Mouse (Mus musculus) thymus, adult 2 months (tissue): ENCODE data around the gene Chd4. TPM values are rescaled to one million over a fixed set of nuclear protein-coding genes. Genes with fewer than 3 reads are reported as not detected.
"Not testable (repeated sequence)": the region's sequence is repeated elsewhere in the genome, so short reads cannot be mapped to it uniquely, and the experiment has no call there.

Source experiments
- DNase-seq: peaks from one replicate; pipeline ENCODE4 v3.0.0; 2021
- H3K27ac ChIP-seq: fragments of 200-500 bp; 2 replicates; pipeline ENCODE4 v1.5.1; 2012; ENCODE audit warnings: low read length, control low read depth; ENCODE audit not compliant: control insufficient read depth, insufficient read depth
- H3K27me3 ChIP-seq: fragments of 200-500 bp; 2 replicates; pipeline ENCODE4 v1.6.1; 2012; ENCODE audit warnings: mild to moderate bottlenecking, low read length, moderate library complexity, mixed read lengths; ENCODE audit not compliant: control insufficient read depth, insufficient read depth
- H3K36me3 ChIP-seq: fragments of 200-500 bp; 2 replicates; pipeline ENCODE4 v1.6.1; 2012; ENCODE audit warnings: mild to moderate bottlenecking, low read length, moderate library complexity; ENCODE audit not compliant: control insufficient read depth, insufficient read depth
- H3K4me1 ChIP-seq: fragments of 200-500 bp; replicated peaks from 2 replicates; pipeline ENCODE4 v1.6.1; 2012; ENCODE audit warnings: low read length; ENCODE audit not compliant: control insufficient read depth, insufficient read depth
- H3K4me3 ChIP-seq: fragments of 200-500 bp; 2 replicates; pipeline ENCODE4 v1.5.1; 2012; ENCODE audit warnings: mild to moderate bottlenecking, low read length, control low read depth, moderate library complexity; ENCODE audit not compliant: control insufficient read depth, insufficient read depth
- CTCF ChIP-seq: fragments of 200-500 bp; IDR thresholded peaks from 2 replicates; pipeline ENCODE4 v1.5.1; 2012; ENCODE audit warnings: mild to moderate bottlenecking, control low read depth, low read length, moderate library complexity, borderline replicate concordance; ENCODE audit not compliant: control insufficient read depth, poor library complexity, insufficient read depth; ENCODE audit errors: extremely low read depth
- POLR2A ChIP-seq: fragments of 200-500 bp; IDR thresholded peaks from 2 replicates; pipeline ENCODE4 v1.6.1; 2012; ENCODE audit warnings: mild to moderate bottlenecking, low read length, control low read depth, moderate library complexity; ENCODE audit not compliant: control insufficient read depth, poor library complexity, insufficient read depth; ENCODE audit errors: extremely low read depth
- WGBS: fragments of 180-500 bp; shearing (Covaris S2); methylation state at CpG from one replicate; pipeline ENCODE4 v1.1.7; 2018; 5-methylcytosine and 5-hydroxymethylcytosine counted together
- polyA plus RNA-seq: library from polyadenylated mRNA; depleted of rRNA; stranded (reverse); fragments of >200 nt; gene quantifications from 2 replicates; pipeline ENCODE4 v1.2.3, GENCODE M21; 2012

Chd4 gene
- polyA plus RNA-seq, 1 experiment: 127 TPM

GRCm38 (mm10) chr6:125156491-125156890 lies 60.7 kb downstream of the Chd4 start:
- DNase-seq: no peak
- WGBS: 93% methylated on average over 3 of the region's 3 CpGs
- peaks cover 41% of the 10 kb centered on the region for H3K36me3 ChIP-seq

GRCm38 (mm10) chr6:125156903-125157614 lies 61.3 kb downstream of the Chd4 start:
- TF ChIP-seq CTCF (no peak), POLR2A (no peak)
- Histone ChIP-seq H3K4me3 (no peak overlapping the region), H3K27ac (no peak overlapping the region), H3K27me3 (no peaks in the 10 kb centered on the region), H3K4me1 (no peaks in the 10 kb centered on the region), H3K36me3 (peaks cover 42% of the 10 kb centered on the region)
- no peak for DNase-seq
- WGBS: 94% methylated on average over 7 of the region's 7 CpGs

More at GRCm38 (mm10) chr6:125156491-125156890, 60.7 kb downstream of the Chd4 start:
- H3K27me3 ChIP-seq: no peaks in the 10 kb centered on the region
- no peak for TF ChIP-seq POLR2A
- TF ChIP-seq CTCF: no peak
- H3K27ac ChIP-seq: no peak overlapping the region
- H3K4me3 ChIP-seq: no peak overlapping the region
- H3K4me1 ChIP-seq: no peaks in the 10 kb centered on the region

GRCm38 (mm10) chr6:125158944-125159492 lies 63.2 kb downstream of the Chd4 start:
- 94% methylated on average over 15 of the region's 15 CpGs for WGBS
- H3K27me3 ChIP-seq: no peaks in the 10 kb centered on the region
- peaks cover 33% of the 10 kb centered on the region for H3K36me3 ChIP-seq
- DNase-seq: no peak
- H3K4me3 ChIP-seq: no peak overlapping the region
- TF ChIP-seq POLR2A (no peak), CTCF (no peak)
- peaks cover 5% of the 10 kb centered on the region for H3K4me1 ChIP-seq
- H3K27ac ChIP-seq: no peak overlapping the region

GRCm38 (mm10) chr6:125159773-125160557 lies 64.2 kb downstream of the Chd4 start:
- Histone ChIP-seq H3K4me1 (peaks cover 10% of the 10 kb centered on the region), H3K4me3 (no peak overlapping the region), H3K27me3 (no peaks in the 10 kb centered on the region), H3K27ac (no peak overlapping the region), H3K36me3 (peaks cover 33% of the 10 kb centered on the region)
- WGBS: 89% methylated on average over 7 of the region's 7 CpGs
- DNase-seq: no peak
- TF ChIP-seq CTCF (no peak), POLR2A (no peak)

- Histone ChIP-seq H3K36me3 (peaks cover 33% of the 10 kb centered on the region), H3K27me3 (no peaks in the 10 kb centered on the region), H3K4me1 (peaks cover 10% of the 10 kb centered on the region), H3K27ac (no peak overlapping the region), H3K4me3 (no peak overlapping the region)
- DNase-seq: no peak
- 77% methylated on average over 10 of the region's 10 CpGs for WGBS
- TF ChIP-seq CTCF (no peak), POLR2A (no peak)
These were observed 64.7 kb downstream of the Chd4 start for GRCm38 (mm10) chr6:125160558-125160853.

GRCm38 (mm10) chr6:125160854-125161760 lies 65.3 kb downstream of the Chd4 start:
- H3K4me3 ChIP-seq: no peak overlapping the region
- H3K36me3 ChIP-seq: peaks cover 33% of the 10 kb centered on the region
- no peaks in the 10 kb centered on the region for H3K27me3 ChIP-seq
- no peak overlapping the region for H3K27ac ChIP-seq
- peaks cover 15% of the 10 kb centered on the region for H3K4me1 ChIP-seq
- DNase-seq: no peak
- 86% methylated on average over 22 of the region's 22 CpGs for WGBS
- TF ChIP-seq POLR2A: no peak
- TF ChIP-seq CTCF: no peak

GRCm38 (mm10) chr6:125161971-125162370 lies 66.2 kb downstream of the Chd4 start:
- peaks cover 19% of the 10 kb centered on the region for H3K4me1 ChIP-seq
- DNase-seq: peak; percentile 79
- peaks cover 33% of the 10 kb centered on the region for H3K36me3 ChIP-seq
- H3K27me3 ChIP-seq, H3K4me3 ChIP-seq, H3K27ac ChIP-seq: not testable (repeated sequence)
- 29% methylated on average over 4 of the region's 5 CpGs for WGBS

- WGBS: 88% methylated on average over 13 of the region's 16 CpGs
- H3K27me3 ChIP-seq, DNase-seq, H3K4me3 ChIP-seq, H3K27ac ChIP-seq: not testable (repeated sequence)
- Histone ChIP-seq H3K36me3 (peaks cover 29% of the 10 kb centered on the region), H3K4me1 (peaks cover 22% of the 10 kb centered on the region)
These were observed 67.0 kb downstream of the Chd4 start for GRCm38 (mm10) chr6:125162615-125163305.
